Mouse (Mus musculus): ENCODE results near the gene Slc9a1.

The Slc9a1 gene

GRCm38 (mm10) chr4:133402011-133402410, 32.5 kb downstream of the Slc9a1 start:
- in situ Hi-C loops (cut with MboI, MseI), result no loop called here

- in situ Hi-C loops (cut with MboI, MseI), result no loop called here
Measured at GRCm38 (mm10) chr4:133403611-133404228, 34.2 kb downstream of the Slc9a1 start.

- in situ Hi-C loops (cut with MboI, MseI), result no loop called here
Measured at GRCm38 (mm10) chr4:133404256-133404655, 34.8 kb downstream of the Slc9a1 start.

- in situ Hi-C loops (cut with MboI, MseI), result no loop called here
Measured at GRCm38 (mm10) chr4:133406313-133407056, 37.0 kb downstream of the Slc9a1 start.

- in situ Hi-C loops (cut with MboI, MseI), result no loop called here
Measured at GRCm38 (mm10) chr4:133407114-133407787, 37.7 kb downstream of the Slc9a1 start.

- in situ Hi-C loops (cut with MboI, MseI), result no loop called here
Measured at GRCm38 (mm10) chr4:133408006-133408405, 38.5 kb downstream of the Slc9a1 start.

GRCm38 (mm10) chr4:133410994-133411393, 41.5 kb downstream of the Slc9a1 start:
- in situ Hi-C loops (cut with MboI, MseI), result no loop called here

GRCm38 (mm10) chr4:133412096-133412495, 42.6 kb downstream of the Slc9a1 start:
- in situ Hi-C loops (cut with MboI, MseI), result no loop called here

GRCm38 (mm10) chr4:133412575-133413540, 43.4 kb downstream of the Slc9a1 start:
- in situ Hi-C loops (cut with MboI, MseI), result no loop called here

- in situ Hi-C loops (cut with MboI, MseI), result no loop called here
Measured at GRCm38 (mm10) chr4:133413617-133414016, 44.1 kb downstream of the Slc9a1 start.

- in situ Hi-C loops (cut with MboI, MseI), result no loop called here
Measured at GRCm38 (mm10) chr4:133414920-133415319, 45.4 kb downstream of the Slc9a1 start.

GRCm38 (mm10) chr4:133419312-133420004, 50.0 kb downstream of the Slc9a1 start:
- in situ Hi-C loops (cut with MboI, MseI), result no loop called here

GRCm38 (mm10) chr4:133421989-133422388, 52.5 kb downstream of the Slc9a1 start:
- in situ Hi-C loops (cut with MboI, MseI), result no loop called here

GRCm38 (mm10) chr4:133422601-133423000, 53.1 kb downstream of the Slc9a1 start:
- in situ Hi-C loops (cut with MboI, MseI), result no loop called here

- in situ Hi-C loops (cut with MboI, MseI), result no loop called here
Measured at GRCm38 (mm10) chr4:133423108-133423507, 53.6 kb downstream of the Slc9a1 start.

GRCm38 (mm10) chr4:133423691-133424090, 54.2 kb downstream of the Slc9a1 start:
- in situ Hi-C loops (cut with MboI, MseI), result no loop called here

GRCm38 (mm10) chr4:133424100-133424499, 54.6 kb downstream of the Slc9a1 start:
- in situ Hi-C loops (cut with MboI, MseI), result no loop called here

- in situ Hi-C loops (cut with MboI, MseI), result loop anchor here (5.0 kb wide), 1 partner anchor 81 kb away; no protein-coding TSS in a partner anchor
Measured at GRCm38 (mm10) chr4:133426141-133426540, 56.6 kb downstream of the Slc9a1 start.

GRCm38 (mm10) chr4:133431508-133431907, 62.0 kb downstream of the Slc9a1 start:
- in situ Hi-C loops (cut with MboI, MseI), result no loop called here

GRCm38 (mm10) chr4:133432560-133433171, 63.2 kb downstream of the Slc9a1 start:
- in situ Hi-C loops (cut with MboI, MseI), result no loop called here
